Mouse (Mus musculus): ENCODE data around the gene Abhd10.

GRCm38 (mm10) chr16:45723172-45723901 is 19.4 kb downstream of the Abhd10 start:
- TF ChIP-seq CTCF (IDR thresholded peaks at IDR 0.05; ENCODE audit: low read depth, low read length), result no peak
- TF ChIP-seq POLR2A (IDR thresholded peaks at IDR 0.05; ENCODE audit: borderline replicate concordance, low read depth, low read length), result no peak
